Mouse (Mus musculus): ENCODE measurements around the gene Smarca2.

Gene Smarca2

GRCm38 (mm10) chr19:26604755-26605300 lies at the start of gene Smarca2:
TSS of gene Smarca2 (plus strand) at chr19:26605050.
- peak; percentile 97 for DNase-seq (ENCODE audit: low read depth)

GRCm38 (mm10) chr19:26564850-26565249 lies 40.0 kb upstream of the Smarca2 start:
- DNase-seq (ENCODE audit: low read depth), result no peak

GRCm38 (mm10) chr19:26566109-26566508 lies 38.7 kb upstream of the Smarca2 start:
- DNase-seq (ENCODE audit: low read depth), result no peak

- DNase-seq (ENCODE audit: low read depth), result no peak
Measured at GRCm38 (mm10) chr19:26568236-26568635, 36.6 kb upstream of the Smarca2 start.

GRCm38 (mm10) chr19:26568941-26569340 lies 35.9 kb upstream of the Smarca2 start:
- DNase-seq (ENCODE audit: low read depth), result no peak

DNA sequence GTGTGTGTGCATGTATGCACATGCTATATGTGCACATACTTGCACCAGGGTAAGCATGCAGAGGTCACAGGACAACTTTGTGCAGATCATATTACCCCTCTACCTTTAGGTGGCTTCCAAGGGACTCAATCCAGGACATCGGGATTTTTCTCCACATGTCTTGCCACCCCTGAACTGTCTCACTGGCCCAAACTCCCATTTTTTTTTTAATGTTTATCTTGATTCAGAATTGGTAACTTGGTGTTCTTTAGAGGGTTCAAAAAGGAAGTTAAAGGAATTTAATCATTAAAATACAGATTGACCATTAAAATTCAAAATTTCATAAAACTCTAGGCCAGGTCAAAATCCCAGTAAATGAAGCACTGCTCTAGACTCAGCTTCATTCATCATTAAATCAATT lies 35.4 kb upstream of the Smarca2 start:
- DNase-seq (ENCODE audit: low read depth), result no peak

DNA sequence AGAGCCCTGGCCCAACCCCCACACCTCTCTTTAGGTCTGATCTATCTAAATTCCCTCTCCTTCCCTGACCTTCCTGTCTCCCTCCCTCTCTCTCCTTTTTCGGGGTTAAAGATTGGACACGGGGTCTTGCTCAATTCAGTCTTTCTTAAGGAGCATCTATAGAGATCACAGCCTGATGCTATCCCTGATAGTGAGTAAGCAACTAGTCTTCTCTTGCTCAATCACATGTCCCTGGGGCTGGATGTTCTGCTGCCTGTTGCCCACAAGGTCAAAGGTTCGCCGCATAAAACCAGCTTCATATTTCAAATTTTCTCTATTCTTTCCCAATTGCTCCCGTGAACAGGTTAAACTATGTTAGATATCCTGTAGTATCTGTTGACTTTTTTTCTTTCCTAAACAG lies 25.2 kb upstream of the Smarca2 start:
- no peak for DNase-seq (ENCODE audit: low read depth)

- DNase-seq (ENCODE audit: low read depth), result no peak
Measured at GRCm38 (mm10) chr19:26580061-26580460, 24.8 kb upstream of the Smarca2 start.

- no peak for DNase-seq (ENCODE audit: low read depth)
Measured at GRCm38 (mm10) chr19:26594661-26595060, 10.2 kb upstream of the Smarca2 start.

GRCm38 (mm10) chr19:26601459-26601858 lies 3.4 kb upstream of the Smarca2 start:
- peak; percentile 45 for DNase-seq (ENCODE audit: low read depth)

GRCm38 (mm10) chr19:26603296-26603860 lies 1.5 kb upstream of the Smarca2 start:
- DNase-seq (ENCODE audit: low read depth), result peak; percentile 12

- no peak for DNase-seq (ENCODE audit: low read depth)
Measured at GRCm38 (mm10) chr19:26603906-26604754, 720 bp upstream of the Smarca2 start.

- DNase-seq (ENCODE audit: low read depth), result peak; percentile 69
Measured at GRCm38 (mm10) chr19:26605438-26606320, 829 bp downstream of the Smarca2 start.

DNA sequence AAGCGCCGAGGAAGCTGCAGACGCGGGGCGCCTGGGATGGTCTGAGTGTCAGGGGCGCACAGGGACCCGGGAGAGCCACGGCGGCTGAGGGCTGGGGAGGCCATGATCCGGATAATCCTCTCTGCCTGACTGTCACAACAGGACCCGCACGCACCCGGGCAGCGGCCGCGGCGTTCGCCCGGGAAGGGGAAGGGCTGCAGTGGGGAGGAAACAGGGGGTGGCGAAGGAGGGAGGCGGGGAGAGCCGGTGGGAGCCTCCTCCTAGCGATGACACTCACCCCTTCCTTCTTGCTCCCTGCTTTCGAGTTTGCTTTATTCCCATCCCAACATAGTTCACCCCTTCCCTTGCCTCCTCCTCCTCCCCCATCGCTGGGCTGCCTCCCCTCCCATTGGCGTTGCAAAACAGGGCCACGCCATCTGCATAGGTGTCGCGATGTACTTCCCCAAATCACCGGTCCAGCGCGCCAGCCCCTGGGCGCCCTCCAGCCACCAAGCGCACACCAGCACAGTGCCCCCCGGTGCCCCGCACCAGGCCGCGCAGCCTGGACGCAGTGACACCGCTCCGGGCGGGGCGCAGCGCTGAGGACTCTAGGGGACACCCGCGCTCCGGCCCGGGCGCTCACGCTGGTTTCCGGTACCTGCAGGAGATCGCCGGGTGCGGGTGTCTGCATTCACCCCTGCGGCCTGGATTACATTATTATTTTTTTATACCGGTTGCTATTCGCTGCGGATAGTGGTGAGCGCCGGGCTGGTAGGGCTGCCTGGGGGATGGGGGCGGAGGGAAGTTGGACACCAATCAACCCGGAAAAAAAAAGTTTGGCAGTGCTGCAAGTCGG lies 1.7 kb downstream of the Smarca2 start:
- DNase-seq (ENCODE audit: low read depth), result peak; percentile 76

GRCm38 (mm10) chr19:26607156-26607536 lies 2.3 kb downstream of the Smarca2 start:
- peak; percentile 89 for DNase-seq (ENCODE audit: low read depth)

- peak; percentile 56 for DNase-seq (ENCODE audit: low read depth)
Measured at GRCm38 (mm10) chr19:26607551-26608433, 2.9 kb downstream of the Smarca2 start.

- DNase-seq (ENCODE audit: low read depth), result no peak
Measured at GRCm38 (mm10) chr19:26608434-26608812, 3.6 kb downstream of the Smarca2 start.

DNA sequence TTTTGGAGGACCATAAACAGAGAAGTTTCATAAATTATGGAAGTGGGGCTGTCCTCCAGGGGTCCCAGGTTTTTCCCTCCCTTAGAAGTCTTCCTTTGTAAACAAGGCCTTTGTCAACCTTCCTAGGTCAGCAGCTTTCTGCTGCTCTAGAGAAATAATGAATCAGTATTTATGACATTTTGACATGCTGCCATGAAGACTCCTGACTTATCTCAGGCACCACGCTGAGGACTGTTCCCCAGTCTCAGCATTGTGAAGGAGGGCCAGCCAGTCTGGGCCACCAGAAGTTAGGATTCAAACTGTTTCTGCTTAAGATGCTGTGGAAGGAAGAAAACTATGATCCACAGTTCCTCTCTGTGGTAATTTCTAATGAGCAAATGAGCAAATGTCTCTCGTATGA lies 4.8 kb downstream of the Smarca2 start:
- DNase-seq (ENCODE audit: low read depth), result no peak

GRCm38 (mm10) chr19:26612995-26613394 lies 8.1 kb downstream of the Smarca2 start:
- DNase-seq (ENCODE audit: low read depth), result no peak

GRCm38 (mm10) chr19:26613665-26614064 lies 8.8 kb downstream of the Smarca2 start:
- no peak for DNase-seq (ENCODE audit: low read depth)

Data from induced T-regulatory cell, adult 2 months (primary cell).